ENCODE assay signal across 9 mouse cellular contexts in the genomic region with DNA sequence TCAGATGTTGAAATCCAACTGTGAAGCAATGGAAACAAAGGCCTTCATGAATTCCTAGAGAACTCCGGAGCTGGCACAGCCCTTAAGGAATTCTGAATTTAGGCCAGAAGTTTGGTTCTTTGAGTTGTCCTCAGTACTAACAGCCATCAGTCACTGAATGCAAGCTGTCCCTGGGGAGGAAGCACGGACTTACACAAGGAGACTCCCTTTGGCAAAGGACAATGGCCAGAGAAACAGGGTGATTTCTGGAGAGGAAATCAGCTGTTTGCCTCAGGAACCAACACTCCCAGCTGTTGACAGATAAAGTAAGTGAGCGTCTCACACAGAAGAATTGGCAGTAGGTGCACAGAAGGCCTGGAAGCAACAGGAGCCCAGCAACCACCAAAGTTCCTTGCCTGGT. TPM values are rescaled to one million over a fixed set of nuclear protein-coding genes. Genes with fewer than 3 reads are reported as not detected.
A peak's percentile ranks its signal among the peaks of the same experiment; 100 is the strongest.
DNase-seq lines count a peak whose midpoint lies in the region; ATAC-seq lines count a peak whose summit lies in the region.
"Had no signal": no experiment of that assay in that cellular context is flagged by ENCODE, and none has a peak within 500 bp of the region (broad histone marks: within the 10 kb centered on the region; RNA-seq: fewer than 3 reads in every experiment).

No protein-coding gene starts in this region.

- DNase-seq in midbrain, embryonic 14.5 days = peak; percentile 8
- DNase-seq in gastrocnemius, postnatal 14 days = peak; percentile 40
- DNase-seq in kidney, adult 8-10 months = peak; percentile 55 to 80
- DNase-seq in skeletal muscle tissue, adult 2 months (ENCODE audit: low read depth, low spot score) = peak; percentile 63
- DNase-seq in cerebellum, postnatal 25 days = no peak
- DNase-seq in c-Kit-positive CD71-positive TER-119-positive erythroid progenitor cells, embryonic 14.5 days (ENCODE audit: low spot score) = no peak
- no peak for DNase-seq in cerebellum, adult 9-11 months
- DNase-seq: cerebellum, postnatal 14 days had no signal

- H3K4me2 ChIP-seq in midbrain, embryonic 14.5 days (ENCODE audit: low read length) = no peak overlapping the region
- no peak overlapping the region for H3K4me2 ChIP-seq in midbrain, embryonic 15.5 days

- H3K9me3 ChIP-seq in midbrain, embryonic 14.5 days (ENCODE audit: control insufficient read depth, low read length) = no peaks in the 10 kb centered on the region
- H3K9me3 ChIP-seq in midbrain, embryonic 15.5 days = no peaks in the 10 kb centered on the region

- WGBS in midbrain, embryonic 14.5 days = 61% methylated on average over 3 of the region's 3 CpGs
- 59% methylated on average over 3 of the region's 3 CpGs for WGBS in midbrain, embryonic 15.5 days

- H3K9ac ChIP-seq in midbrain, embryonic 14.5 days (replicated peaks; ENCODE audit: low read length) = no peak overlapping the region
- no peak overlapping the region for H3K9ac ChIP-seq in midbrain, embryonic 15.5 days

- H3K36me3 ChIP-seq in midbrain, embryonic 14.5 days (ENCODE audit: control insufficient read depth, insufficient read depth, low read length) = no peaks in the 10 kb centered on the region
- no peaks in the 10 kb centered on the region for H3K36me3 ChIP-seq in midbrain, embryonic 15.5 days (replicated peaks)

- no peak for ATAC-seq in midbrain, embryonic 14.5 days (ENCODE audit: low FRiP score, low TSS enrichment)
- no peak for ATAC-seq in midbrain, embryonic 15.5 days (replicated peaks)

- no peak overlapping the region for H3K27ac ChIP-seq in midbrain, embryonic 14.5 days (replicated peaks; ENCODE audit: low read depth, low read length)
- no peak overlapping the region for H3K27ac ChIP-seq in midbrain, embryonic 15.5 days

- intact Hi-C loops in gastrocnemius, postnatal 14 days (cut with DNase I; ENCODE audit: low total_unique reads) = no loop called here

- H3K27me3 ChIP-seq in midbrain, embryonic 14.5 days (ENCODE audit: control insufficient read depth, insufficient read depth, low read length) = no peaks in the 10 kb centered on the region
- no peaks in the 10 kb centered on the region for H3K27me3 ChIP-seq in midbrain, embryonic 15.5 days (replicated peaks)

- H3K4me3 ChIP-seq in midbrain, embryonic 14.5 days (replicated peaks; ENCODE audit: low read depth, low read length) = no peak overlapping the region
- no peak overlapping the region for H3K4me3 ChIP-seq in midbrain, embryonic 15.5 days

- no peaks in the 10 kb centered on the region for H3K4me1 ChIP-seq in midbrain, embryonic 14.5 days (ENCODE audit: control insufficient read depth, insufficient read depth, low read length)
- H3K4me1 ChIP-seq in midbrain, embryonic 15.5 days = no peaks in the 10 kb centered on the region

RNA-seq across cellular contexts. Expression of a gene that starts 56.8 kb away (rescaled TPM):
- polyA plus RNA-seq in midbrain, embryonic 14.5 days (2014; fragmentation: Nextera tagmentation; extraction: Ambion mirVana) = 214 and 229 TPM in 2 replicates
- polyA plus RNA-seq in midbrain, embryonic 15.5 days (2015; fragmentation: Nextera tagmentation; extraction: Ambion mirVana) = 216 and 232 TPM in 2 replicates
- total RNA-seq in gastrocnemius, postnatal 14 days (2021) = 10 to 100 TPM; 55.0 to 55.8 TPM

Comparison
In these comparisons a context has a peak if more than half of its experiments do, and no peak if none do; other contexts are left out.
1. DNase-seq: peak in midbrain, embryonic 14.5 days (single experiment), gastrocnemius, postnatal 14 days (single experiment), kidney, adult 8-10 months (2 of 2) and skeletal muscle tissue, adult 2 months (single experiment); none in cerebellum, postnatal 25 days (0 of 2), c-Kit-positive CD71-positive TER-119-positive erythroid progenitor cells, embryonic 14.5 days (single experiment) and cerebellum, adult 9-11 months (single experiment).